Mouse (Mus musculus) CD4-positive, CD25-positive, alpha-beta regulatory T cell, adult 4 months (primary cell): ENCODE data around the gene Zdhhc23. TPM values are rescaled to one million over a fixed set of nuclear protein-coding genes. Genes with fewer than 3 reads are reported as not detected.

ENCODE experiments used
- ATAC-seq: one replicate; pipeline ENCODE4 v1.8.0; 2017
- polyA plus RNA-seq, 2 experiments: library from polyadenylated mRNA; unstranded; fragments of 100-300 nt; shearing (Covaris generic); gene quantifications; one replicate each; pipeline ENCODE4 v1.2.1; 2017

Zdhhc23 gene
- 1 to 10 TPM; 2.5 to 3.3 TPM for polyA plus RNA-seq

- peak; percentile 78 for ATAC-seq
Observed at GRCm38 (mm10) chr16:43979328-43980109, at the start of gene Zdhhc23. Gene Zdhhc23, minus strand, starts transcription at chr16:43979791.

- ATAC-seq = no peak
Observed at GRCm38 (mm10) chr16:44029273-44029672, 49.7 kb upstream of the Zdhhc23 start.

DNA sequence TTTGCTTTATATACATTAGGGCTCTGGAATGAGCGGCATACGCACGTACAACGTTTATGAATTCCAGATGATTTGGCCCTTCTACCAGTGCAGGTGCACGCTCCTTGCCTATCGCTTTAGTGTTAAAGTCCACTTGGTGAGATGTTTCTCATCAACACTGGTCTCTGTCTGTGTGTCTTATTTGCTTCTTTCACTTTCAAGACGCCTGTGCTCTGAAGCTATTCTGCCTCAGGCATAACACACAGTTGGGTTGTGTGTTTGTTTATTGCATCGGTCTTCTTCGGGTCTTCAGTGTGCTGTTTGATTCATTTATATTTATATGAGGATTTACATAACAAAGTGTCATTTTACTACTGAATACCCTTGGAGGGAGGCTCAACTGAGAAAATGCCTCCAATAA is 47.2 kb upstream of the Zdhhc23 start:
- no peak for ATAC-seq

GRCm38 (mm10) chr16:44026210-44026609 is 46.6 kb upstream of the Zdhhc23 start:
- ATAC-seq = no peak

GRCm38 (mm10) chr16:44018986-44019548 is 39.5 kb upstream of the Zdhhc23 start:
- ATAC-seq = no peak

DNA sequence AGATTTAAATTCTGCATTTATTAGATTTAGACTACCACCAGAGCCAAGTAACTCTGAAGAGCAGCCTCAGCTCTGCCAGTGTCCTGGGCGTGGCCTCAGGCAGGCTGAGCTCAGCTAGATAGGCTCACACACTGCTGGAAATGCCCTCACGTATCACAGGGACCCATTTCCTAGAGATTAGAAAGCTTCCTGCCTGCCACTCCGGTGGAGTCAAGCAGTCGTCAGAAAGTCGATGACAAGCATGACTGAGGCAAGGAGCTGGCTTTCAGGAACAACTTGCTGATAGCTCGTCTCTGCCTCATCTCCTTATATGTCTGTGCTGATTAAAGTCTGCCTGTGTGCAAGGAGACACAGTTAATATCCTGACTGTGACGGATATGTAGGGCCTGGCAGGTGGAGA is 38.8 kb upstream of the Zdhhc23 start:
- ATAC-seq = no peak

DNA sequence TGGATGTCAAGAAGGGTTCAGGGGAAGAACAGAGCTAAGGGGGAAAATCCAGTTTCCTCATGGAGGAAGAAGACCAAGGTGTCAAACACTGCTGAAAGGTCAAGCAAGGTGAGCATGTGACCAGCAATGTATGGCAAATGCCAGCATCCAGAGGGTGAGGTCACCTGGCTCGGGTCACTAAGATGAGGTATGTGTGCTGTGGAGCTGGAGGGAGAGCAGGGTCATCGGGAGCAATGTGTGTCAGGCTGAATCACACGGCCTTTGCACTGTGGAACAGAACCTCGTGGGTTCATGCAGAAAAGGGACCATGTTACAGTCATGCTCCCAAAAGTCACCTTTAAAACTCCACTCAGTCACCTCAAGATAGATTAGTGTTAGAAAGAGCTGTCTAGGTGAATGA is 38.1 kb upstream of the Zdhhc23 start:
- no peak for ATAC-seq

DNA sequence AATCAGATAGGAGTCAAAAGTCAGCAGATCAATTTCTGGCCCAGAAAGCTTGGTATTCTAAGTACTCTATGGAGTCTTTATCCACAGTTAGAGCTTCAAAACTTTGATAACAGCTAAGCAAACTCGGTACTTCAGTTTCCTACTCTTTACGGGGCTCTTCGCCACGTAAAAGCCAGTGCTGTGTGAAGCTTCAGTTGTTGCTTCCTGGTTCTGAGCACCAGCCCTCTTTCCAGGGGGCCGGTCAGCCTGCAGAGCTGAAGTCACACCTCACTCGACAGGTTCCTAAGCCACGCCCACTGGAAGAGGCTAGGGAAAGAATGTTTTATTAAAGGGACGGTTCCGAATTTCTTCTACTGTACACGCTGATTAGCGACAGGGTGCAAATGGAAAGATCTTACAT is 36.6 kb upstream of the Zdhhc23 start:
- peak; percentile 97 for ATAC-seq

GRCm38 (mm10) chr16:44015416-44016158 is 36.0 kb upstream of the Zdhhc23 start:
- peak; percentile 35 for ATAC-seq

DNA sequence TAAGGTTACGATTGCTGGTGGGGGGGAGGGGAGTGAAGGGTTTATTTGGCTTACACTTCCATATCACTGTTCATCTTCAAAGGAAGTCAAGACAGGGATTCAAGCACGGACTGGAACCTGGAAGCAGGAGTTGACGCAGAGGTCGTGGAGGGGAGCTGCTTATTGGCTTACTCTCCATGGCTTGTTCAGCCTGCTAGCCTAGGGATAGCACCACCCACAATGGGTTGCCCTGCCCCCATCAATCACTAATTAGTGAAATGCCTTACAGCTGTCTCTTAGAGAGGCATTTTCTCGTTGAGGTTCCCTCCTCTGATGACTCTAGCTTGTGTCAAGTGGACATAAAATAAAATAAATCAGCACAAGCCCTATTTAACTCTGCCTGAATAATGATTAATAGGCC is 31.4 kb upstream of the Zdhhc23 start:
- no peak for ATAC-seq

- no peak for ATAC-seq
Observed at GRCm38 (mm10) chr16:44002086-44002485, 22.5 kb upstream of the Zdhhc23 start.

- ATAC-seq = no peak
Observed at GRCm38 (mm10) chr16:43999541-43999940, 19.9 kb upstream of the Zdhhc23 start.

DNA sequence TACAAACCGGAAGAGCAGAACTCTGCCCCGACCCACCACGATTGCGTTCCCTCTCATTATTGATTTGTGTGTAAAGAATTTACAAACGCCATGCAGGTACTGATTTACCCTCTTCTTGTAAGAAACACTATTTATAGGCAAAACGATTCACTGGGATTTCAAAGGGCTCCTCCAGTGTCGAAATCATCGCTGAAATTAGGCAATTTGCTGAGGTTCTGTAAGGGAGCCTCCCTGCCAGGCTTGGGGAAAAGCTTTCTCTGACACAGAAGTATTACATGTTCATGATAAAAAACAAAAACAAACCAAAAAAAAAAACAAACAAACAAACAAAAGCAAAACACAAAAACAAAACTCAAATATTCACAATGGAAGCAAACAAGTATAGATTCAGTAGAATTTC is 19.5 kb upstream of the Zdhhc23 start:
- ATAC-seq = no peak

DNA sequence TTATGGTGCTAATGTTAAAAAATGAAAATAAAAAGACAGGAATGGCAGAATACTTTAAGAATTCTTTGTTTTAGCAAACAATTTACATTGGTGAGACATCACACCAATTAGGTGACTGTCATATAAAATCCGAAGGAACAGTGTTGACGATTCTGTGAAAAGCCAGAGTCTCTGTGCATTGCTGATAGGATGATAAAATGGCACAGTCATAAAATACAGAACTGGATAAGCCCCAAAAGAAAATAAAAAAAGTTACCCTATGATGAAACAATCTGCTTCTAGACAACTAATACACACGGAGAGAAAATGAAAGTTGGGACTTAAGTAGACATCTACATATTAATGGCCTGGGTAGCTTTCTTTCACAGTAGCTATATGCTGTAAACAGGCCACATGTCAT is 15.0 kb upstream of the Zdhhc23 start:
- ATAC-seq = no peak

DNA sequence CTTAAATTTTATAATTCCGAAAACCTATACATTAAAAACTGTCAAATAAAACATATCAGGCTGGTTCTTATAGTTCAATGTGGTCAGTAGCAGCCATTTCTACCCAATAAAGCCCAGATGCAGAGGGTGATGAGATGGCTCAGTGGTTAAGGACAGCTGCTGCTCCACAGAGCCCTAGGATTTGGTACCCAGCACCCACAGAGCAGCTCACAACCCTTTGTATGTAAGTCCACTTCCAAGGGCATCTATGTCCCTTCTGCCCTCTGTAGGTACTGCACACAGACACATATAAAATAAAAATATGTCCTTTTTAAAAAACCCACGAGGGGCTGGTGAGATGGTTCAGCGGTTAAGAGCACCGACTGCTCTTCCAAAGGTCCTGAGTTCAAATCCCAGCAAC is 6.7 kb upstream of the Zdhhc23 start:
- no peak for ATAC-seq

- peak; percentile 48 for ATAC-seq
Observed at GRCm38 (mm10) chr16:43980110-43980609, 569 bp upstream of the Zdhhc23 start.

- peak; percentile 25 for ATAC-seq
Observed at GRCm38 (mm10) chr16:43979010-43979327, 622 bp downstream of the Zdhhc23 start.

GRCm38 (mm10) chr16:43973606-43974220 is 5.9 kb downstream of the Zdhhc23 start:
- no peak for ATAC-seq

- no peak for ATAC-seq
Observed at GRCm38 (mm10) chr16:43973147-43973546, 6.4 kb downstream of the Zdhhc23 start.

- no peak for ATAC-seq
Observed at GRCm38 (mm10) chr16:43972391-43972790, 7.2 kb downstream of the Zdhhc23 start.

- no peak for ATAC-seq
Observed at GRCm38 (mm10) chr16:43971741-43972140, 7.8 kb downstream of the Zdhhc23 start.

GRCm38 (mm10) chr16:43971189-43971588 is 8.4 kb downstream of the Zdhhc23 start:
- no peak for ATAC-seq

- no peak for ATAC-seq
Observed at GRCm38 (mm10) chr16:43970426-43970825, 9.2 kb downstream of the Zdhhc23 start.
